Mouse (Mus musculus) layer of hippocampus, adult 11-12 months (tissue): ENCODE measurements around the gene Gnaz.

Source experiments
- DNase-seq: peaks from one replicate; pipeline ENCODE4 v3.0.0; 2022; ENCODE audit warnings: low spot score

Gnaz gene

GRCm38 (mm10) chr10:74966850-74967451, at the start of gene Gnaz:
TSS of gene Gnaz (plus strand) at chr10:74967177.
- peak; percentile 98 for DNase-seq

- DNase-seq, result no peak
Measured at GRCm38 (mm10) chr10:74919277-74919676, 47.7 kb upstream of the Gnaz start.

- DNase-seq, result peak; percentile 56
Measured at GRCm38 (mm10) chr10:74920853-74921567, 46.0 kb upstream of the Gnaz start.

- DNase-seq, result no peak
Measured at GRCm38 (mm10) chr10:74921614-74922013, 45.4 kb upstream of the Gnaz start.

GRCm38 (mm10) chr10:74922763-74923162, 44.2 kb upstream of the Gnaz start:
- DNase-seq, result peak; percentile 68

DNA sequence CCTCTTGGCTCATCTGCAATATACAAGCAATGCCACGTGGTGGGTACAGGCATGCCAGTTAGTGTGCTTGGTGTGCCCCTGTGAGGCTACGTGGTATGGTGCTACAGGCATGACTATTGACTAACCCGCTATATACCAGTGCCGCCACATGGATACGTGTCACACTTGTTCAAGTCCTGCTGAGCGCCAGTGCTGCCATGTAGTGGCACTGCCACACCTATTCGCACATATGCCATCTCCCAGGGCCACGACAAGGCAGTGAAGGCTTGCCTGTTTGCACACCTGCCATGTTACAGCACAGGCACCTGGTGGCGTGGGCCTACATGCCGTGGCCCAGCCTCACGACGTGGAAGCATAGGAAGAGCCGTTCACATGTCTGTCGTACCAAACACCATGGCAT, 42.7 kb upstream of the Gnaz start:
- no peak for DNase-seq

DNA sequence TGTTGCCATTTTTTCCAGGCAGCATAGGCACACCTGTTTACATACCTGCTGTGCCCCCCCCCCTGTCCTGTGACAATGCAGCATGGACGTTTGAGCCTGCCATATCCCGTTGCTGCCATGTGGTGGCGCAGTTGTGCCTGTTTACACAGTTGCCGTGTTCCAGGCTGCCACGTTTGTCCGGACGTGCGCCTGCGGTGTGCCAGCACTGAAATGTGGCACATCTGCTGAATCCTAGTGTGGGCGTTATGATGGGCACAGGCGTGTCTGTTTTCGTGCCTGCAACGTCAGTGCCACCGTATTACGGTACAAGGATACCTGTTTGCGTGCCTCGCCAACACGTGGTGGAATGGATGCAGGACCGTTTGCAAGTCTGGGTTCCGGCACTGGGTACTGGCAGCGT, 41.7 kb upstream of the Gnaz start:
- peak; percentile 72 for DNase-seq

DNA sequence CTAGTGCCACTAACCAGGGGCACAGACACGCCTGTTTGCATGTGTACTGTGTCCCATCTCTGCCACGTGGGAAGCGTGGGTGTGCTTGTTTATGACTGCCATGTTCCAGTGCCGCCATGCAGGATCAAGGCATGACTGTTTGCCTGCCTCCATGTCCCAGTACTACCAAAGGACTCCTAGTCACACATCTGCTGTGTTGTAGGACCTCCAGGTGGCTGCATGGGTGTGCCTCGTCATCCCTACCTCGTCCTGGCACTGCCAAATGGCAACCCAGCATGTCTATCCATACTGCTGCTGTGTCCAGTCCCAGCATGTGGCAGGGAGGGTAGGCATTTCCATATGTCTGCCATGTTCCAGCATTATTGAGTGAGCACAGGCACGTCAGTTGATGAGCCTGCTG, 38.7 kb upstream of the Gnaz start:
- DNase-seq, result no peak

GRCm38 (mm10) chr10:74929578-74929977, 37.4 kb upstream of the Gnaz start:
- DNase-seq, result no peak

- no peak for DNase-seq
Measured at GRCm38 (mm10) chr10:74930541-74930940, 36.4 kb upstream of the Gnaz start.

DNA sequence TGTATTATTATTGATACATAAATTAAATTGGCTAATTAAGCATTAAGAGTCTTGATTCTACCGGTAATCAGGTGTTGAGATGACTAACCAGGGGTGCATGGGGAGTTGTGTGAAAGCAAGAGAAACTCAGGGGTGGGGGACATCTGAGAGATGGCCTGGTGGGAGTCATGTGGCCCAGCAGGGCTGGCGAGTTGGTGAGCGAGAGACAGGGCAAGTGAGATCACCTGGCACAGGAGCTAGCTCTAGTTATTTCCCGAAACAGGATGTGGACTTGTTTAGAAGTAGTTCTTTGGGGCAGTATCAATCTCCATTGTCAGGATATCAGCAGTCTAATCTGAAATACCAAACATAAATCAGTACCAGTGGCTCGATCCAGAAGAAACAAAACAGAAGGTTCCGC, 35.3 kb upstream of the Gnaz start:
- no peak for DNase-seq

DNA sequence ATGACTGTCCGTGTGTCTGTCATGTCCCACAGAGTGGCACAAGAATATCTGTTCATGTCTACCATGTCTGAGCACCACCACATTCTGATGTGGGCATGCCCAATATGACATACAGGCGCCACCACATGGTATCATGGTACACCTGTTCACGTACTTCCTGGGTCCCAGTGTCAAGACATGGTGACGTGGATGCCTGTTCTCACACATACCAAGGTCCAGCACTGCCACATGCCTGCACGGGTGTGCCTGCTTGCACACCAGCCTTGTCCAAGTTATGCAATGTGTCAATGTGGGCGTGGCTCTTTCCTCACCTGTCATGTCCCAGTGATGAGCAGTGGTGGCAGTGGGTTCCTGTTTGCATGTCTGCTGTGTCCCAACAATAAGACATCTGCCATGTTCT, 34.5 kb upstream of the Gnaz start:
- DNase-seq, result no peak

DNA sequence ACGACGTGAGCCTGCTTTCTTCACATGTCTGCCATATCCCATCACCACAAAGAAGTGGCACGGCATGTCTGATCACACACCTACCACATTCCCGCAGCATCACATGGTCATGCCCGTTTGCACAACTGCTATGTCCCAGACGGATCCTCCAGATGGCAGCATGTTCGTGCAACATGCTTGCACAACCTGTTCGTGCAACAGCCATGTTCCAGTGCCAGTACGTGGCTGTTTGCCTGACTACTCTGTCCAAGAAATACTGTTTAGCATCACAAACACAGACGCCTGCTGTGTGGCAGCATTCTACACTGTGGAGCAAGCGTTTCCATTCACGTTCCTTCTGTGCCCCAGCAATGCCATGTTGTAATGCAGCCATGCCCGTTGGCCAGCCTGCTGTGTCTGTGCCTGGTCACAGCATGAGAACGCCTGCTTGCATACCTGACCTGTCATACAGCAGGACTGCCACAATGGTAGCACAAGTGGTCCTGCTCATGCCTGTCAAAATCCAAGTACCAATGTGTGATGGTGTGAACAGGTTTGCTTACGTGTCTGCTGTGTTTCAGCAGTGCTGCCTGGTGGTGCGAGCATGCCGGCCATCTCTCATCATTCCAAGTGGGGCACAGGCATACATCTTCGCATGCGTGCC, 33.3 kb upstream of the Gnaz start:
- DNase-seq, result no peak

DNA sequence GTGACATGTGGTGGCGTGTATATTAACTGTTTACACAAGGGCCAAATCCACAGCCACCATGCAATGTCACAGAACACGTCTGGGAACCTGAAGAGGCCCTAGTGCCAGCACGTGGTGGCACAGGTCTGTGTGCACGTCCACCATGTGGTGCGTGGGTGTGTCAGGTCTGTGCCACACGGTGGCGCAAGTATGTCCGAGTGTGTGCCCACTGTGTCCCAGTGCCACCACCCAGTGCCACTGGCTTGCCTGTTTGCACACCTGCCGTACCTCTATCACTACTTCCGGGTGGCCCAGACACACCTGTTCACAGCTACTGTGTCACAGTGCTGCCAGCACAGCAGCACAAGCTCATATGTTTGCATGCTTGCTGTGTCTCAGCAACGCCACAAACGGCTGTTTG, 32.5 kb upstream of the Gnaz start:
- no peak for DNase-seq

DNA sequence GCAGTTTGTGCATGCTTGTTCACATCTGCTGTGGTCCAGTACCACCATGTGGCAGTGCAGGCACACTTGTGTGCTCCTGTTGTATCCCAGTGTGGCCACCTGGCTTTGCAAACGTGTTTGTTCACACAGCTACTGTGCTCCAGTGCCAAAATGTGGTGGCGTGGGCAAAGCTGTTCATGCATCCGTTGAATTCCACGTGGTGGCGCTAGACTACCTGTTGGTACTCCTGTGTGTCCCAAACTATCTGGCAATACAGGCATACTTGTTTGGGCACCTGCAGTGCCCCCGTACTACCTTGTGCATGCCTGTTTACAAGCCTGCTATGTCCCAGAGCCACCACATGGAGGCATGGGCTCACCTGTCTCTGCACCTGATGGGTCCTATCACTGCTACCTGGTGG, 32.0 kb upstream of the Gnaz start:
- peak; percentile 52 for DNase-seq

DNA sequence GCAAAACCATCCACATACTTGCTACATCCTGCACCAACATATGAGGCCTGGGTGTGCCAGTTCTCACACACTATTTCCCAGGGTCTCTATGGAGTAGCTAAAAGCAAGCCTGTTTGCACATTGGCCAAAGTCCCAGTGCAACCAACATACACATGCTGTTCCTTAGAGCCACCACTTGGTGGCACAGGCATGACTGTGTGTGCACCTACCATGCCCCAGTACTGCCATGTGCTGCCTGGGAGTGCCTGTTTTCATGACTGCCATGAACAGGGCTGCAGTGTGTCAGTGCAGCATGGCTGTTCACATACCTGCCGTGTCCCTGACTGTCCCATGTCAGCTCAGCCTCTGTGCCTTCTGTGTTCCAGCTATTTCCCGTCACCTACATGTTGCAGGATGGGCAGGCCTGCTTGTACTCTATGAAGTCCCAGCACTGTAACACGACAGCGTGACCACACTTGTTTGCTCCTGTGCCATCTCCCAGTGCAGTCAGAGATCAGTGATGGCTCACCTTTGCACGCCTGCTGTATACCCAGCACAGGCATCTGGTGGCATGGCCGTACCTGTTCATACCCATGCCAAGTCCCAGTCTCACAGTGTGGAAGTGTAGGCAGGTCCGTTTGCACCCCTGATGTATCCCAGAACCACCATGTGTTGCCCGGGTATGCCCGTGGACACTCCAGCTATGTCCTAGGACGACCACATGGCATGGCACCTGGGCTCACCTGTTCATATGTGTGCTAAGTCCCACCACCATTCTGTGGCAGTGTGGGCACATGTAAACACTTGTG, 29.8 kb upstream of the Gnaz start:
- no peak for DNase-seq

DNA sequence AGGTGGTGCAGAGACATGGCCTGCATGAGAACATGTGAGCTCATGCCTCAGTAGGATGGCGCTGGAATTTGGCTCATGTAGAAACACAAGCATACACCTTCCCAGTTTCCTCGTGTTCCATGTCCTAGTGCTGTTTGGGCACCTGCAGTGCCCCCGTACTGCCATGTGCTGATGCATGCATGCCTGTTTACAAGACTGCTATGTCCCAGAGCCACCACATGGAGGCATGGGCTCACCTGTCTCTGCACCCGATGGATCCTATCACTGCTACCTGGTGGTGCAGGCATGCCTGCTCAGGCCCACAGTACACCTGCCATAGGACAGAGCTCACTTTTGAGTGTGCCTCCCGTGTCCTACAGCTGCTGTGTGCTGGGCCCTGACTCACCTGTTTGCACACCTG, 28.6 kb upstream of the Gnaz start:
- no peak for DNase-seq

GRCm38 (mm10) chr10:74939300-74939699, 27.7 kb upstream of the Gnaz start:
- DNase-seq, result no peak

DNA sequence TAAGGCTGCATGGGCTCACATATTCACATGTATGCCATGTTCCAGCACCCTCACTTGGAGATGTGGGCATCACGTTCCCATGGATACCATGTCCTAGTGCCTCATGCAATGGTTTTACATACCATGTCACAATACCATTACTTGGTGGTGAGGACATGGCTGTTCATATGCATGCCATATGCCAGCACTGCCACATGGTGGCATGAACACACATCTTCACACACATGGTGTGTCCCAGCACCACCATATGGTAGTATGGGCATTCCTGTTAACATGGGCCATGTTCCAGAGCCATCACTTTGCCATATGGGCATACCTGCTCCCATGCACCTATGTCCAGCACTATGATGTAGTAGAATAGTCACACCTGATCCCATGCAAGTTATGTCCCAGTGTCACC, 26.2 kb upstream of the Gnaz start:
- DNase-seq, result no peak

DNA sequence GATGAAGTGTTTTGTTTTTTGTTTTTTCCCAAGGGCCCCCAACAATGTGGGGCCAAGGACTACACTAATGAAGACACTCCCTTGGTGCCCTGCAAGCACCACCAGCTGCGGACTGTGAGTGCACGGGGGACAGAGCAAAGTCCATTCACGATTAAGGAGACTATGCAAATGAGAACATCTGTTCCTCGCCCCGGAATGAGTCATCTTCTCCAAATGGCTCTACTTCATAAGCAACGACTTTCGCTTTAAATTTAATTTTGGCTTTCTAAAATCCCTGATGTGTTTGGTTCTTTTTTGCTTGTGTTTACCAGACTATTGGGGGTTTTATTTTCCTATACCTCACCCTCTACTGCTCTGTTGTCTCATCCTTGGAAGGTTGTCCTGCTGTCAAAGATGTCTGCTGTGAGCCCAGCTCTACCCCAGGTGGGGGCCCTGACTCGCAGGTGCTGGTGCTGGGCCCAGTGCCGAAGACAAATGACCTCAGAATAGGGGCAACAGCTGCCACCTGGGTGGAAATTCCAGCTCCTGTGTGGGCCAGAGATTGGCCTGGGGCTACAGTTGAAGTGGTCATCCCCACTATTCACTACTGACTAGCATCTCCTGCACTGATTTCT, 14.0 kb upstream of the Gnaz start:
- DNase-seq, result no peak

DNA sequence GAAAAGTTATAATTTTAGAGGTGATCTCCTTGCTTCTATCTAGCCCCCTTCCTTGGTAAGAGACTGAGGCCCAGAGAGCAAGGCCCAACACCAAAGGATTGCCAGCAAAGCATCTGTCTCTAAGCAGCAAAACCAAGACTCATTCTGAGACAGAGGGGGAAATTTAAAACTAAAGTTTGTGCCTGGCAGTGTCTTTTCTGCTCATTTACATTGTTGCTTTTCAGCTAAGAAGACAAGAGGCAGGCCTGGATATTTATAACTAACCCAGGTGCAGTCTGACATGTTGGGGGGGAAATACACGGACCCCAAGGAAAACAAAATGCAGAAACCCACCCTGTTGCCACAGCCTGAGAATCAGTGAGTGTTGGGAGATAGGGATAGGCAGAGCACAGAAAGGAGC, 2.6 kb upstream of the Gnaz start:
- no peak for DNase-seq

GRCm38 (mm10) chr10:74967651-74968267, 782 bp downstream of the Gnaz start:
- no peak for DNase-seq
